Mouse (Mus musculus): Measurements from ENCODE around the gene Nxf1.

- TF ChIP-seq POLR2A (IDR thresholded peaks at IDR 0.05; ENCODE audit: control insufficient read depth, extremely low read depth, insufficient read depth, low read length, poor library complexity) (0 out of 2 replicates have a peak, but pooled peaks have one; percentile 17), CTCF (IDR thresholded peaks at IDR 0.05; ENCODE audit: borderline replicate concordance, control insufficient read depth, extremely low read depth, insufficient read depth, low read length, poor library complexity) (peak; percentile 59; the same call in 1 of the 2 replicates)
Observed at GRCm38 (mm10) chr19:8786008-8786781, 29.3 kb downstream of the Nxf1 start, which contains the start of gene Taf6l.
